Comparison of ENCODE assay signal across 8 mouse cellular contexts in the genomic region with DNA sequence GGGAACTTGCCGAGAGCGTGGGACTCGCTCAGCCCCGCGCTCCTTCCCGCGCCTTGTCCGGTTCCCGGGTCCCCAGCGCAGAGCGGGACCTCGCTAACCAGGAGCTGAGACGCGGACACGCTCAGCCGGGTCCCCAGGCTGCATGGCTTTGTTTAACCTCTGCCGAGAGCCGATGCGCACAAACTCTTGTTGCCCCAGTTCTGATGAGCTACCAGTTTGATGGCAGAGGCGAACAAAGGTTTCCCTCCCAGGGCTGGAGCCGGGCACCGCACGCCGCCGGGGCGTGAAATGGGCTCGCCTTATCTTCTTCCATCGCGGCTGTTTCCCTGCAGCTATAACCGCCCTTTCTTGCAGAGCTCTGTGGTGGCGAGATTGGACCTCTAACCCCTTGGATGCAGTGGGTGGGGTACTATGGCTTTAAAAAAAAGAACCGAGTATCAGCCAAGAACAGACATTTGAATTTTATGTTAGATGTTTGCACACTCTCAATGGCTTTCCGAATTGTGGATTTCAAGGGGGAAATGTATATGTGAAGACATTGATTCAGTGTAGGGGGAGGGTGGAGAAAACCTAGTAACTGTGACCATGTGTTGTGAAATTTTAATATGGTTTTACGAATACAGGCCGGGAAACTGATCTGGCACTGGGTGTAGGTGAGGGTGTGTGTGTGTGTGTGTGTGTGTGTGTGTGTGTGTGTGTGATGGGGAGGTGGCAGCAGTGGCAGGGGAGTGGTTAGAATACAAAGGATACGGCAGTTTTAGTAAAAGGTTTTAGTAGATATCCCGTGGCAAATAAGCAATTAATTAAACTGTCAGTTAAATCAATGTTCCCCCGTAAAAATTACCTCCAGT. TPM values are rescaled to one million over a fixed set of nuclear protein-coding genes. Genes with fewer than 3 reads are reported as not detected.
DNase-seq lines count a peak whose midpoint lies in the region; ATAC-seq lines count a peak whose summit lies in the region.

No protein-coding gene starts in this region.

- peak overlapping the region; percentile 99 for H3K27ac ChIP-seq in hindbrain, embryonic 15.5 days (replicated peaks)
- peak overlapping the region; percentile 91 for H3K27ac ChIP-seq in liver, embryonic 16.5 days (ENCODE audit: low read length)

- H3K36me3 ChIP-seq in erythroblast, embryonic 14.5 days (ENCODE audit: control insufficient read depth) = peaks cover 42% of the 10 kb centered on the region
- no peaks in the 10 kb centered on the region for H3K36me3 ChIP-seq in hindbrain, embryonic 15.5 days
- H3K36me3 ChIP-seq in liver, embryonic 16.5 days (ENCODE audit: control insufficient read depth, insufficient read depth) = no peaks in the 10 kb centered on the region

- H3K4me3 ChIP-seq in erythroblast, embryonic 14.5 days (replicated peaks) = peak overlapping the region; percentile 88
- peak overlapping the region; percentile 98 for H3K4me3 ChIP-seq in hindbrain, embryonic 15.5 days
- peak overlapping the region; percentile 85 for H3K4me3 ChIP-seq in liver, embryonic 16.5 days (ENCODE audit: low read depth, low read length)

- H3K27me3 ChIP-seq in erythroblast, embryonic 14.5 days (ENCODE audit: control insufficient read depth) = no peaks in the 10 kb centered on the region
- no peaks in the 10 kb centered on the region for H3K27me3 ChIP-seq in hindbrain, embryonic 15.5 days
- H3K27me3 ChIP-seq in liver, embryonic 16.5 days (ENCODE audit: control insufficient read depth, insufficient read depth, low read depth, low read length) = no peaks in the 10 kb centered on the region

- peak; percentile 76 for ATAC-seq in hindbrain, embryonic 15.5 days (ENCODE audit: low FRiP score, low read depth)
- ATAC-seq in liver, embryonic 16.5 days (ENCODE audit: low read depth) = peak; percentile 91

- peak overlapping the region; percentile 100 for H3K9ac ChIP-seq in hindbrain, embryonic 15.5 days
- peak overlapping the region; percentile 94 for H3K9ac ChIP-seq in liver, embryonic 16.5 days (ENCODE audit: low read depth, low read length)

- under 1% methylated on average over 38 of the region's 38 CpGs for WGBS in hindbrain, embryonic 15.5 days
- 1% methylated on average over 38 of the region's 38 CpGs for WGBS in liver, embryonic 16.5 days (ENCODE audit: insufficient replicate concordance)

- H3K9me3 ChIP-seq in erythroblast, embryonic 14.5 days (ENCODE audit: control insufficient read depth, low read length) = no peaks in the 10 kb centered on the region
- H3K9me3 ChIP-seq in hindbrain, embryonic 15.5 days = no peaks in the 10 kb centered on the region
- H3K9me3 ChIP-seq in liver, embryonic 16.5 days (replicated peaks; ENCODE audit: control insufficient read depth, low read length) = no peaks in the 10 kb centered on the region

- DNase-seq in spleen, adult 12 weeks (ENCODE audit: low spot score) = peak; percentile 65
- no peak for DNase-seq in spleen, adult 18-20 months
- DNase-seq in brain, embryonic 18.5 days (ENCODE audit: low read depth, low spot score) = peak; percentile 32
- peak; percentile 8 for DNase-seq in retina, adult 2 months (ENCODE audit: low read depth, low spot score)
- no peak for DNase-seq in thymus, postnatal 36 days

- peaks cover 73% of the 10 kb centered on the region for H3K4me1 ChIP-seq in erythroblast, embryonic 14.5 days (ENCODE audit: control insufficient read depth)
- peaks cover 36% of the 10 kb centered on the region for H3K4me1 ChIP-seq in hindbrain, embryonic 15.5 days (replicated peaks)
- H3K4me1 ChIP-seq in liver, embryonic 16.5 days (ENCODE audit: control insufficient read depth, low read depth, low read length) = peaks cover 23% of the 10 kb centered on the region

- peak overlapping the region; percentile 91 for H3K4me2 ChIP-seq in hindbrain, embryonic 15.5 days
- H3K4me2 ChIP-seq in liver, embryonic 16.5 days (ENCODE audit: low read depth, low read length) = peak overlapping the region; percentile 92

RNA-seq across cellular contexts. Expression of gene C530008M17Rik, which starts 2.0 kb away (rescaled TPM):
- 5.4 and 5.7 TPM in 2 replicates for polyA plus RNA-seq in erythroblast, embryonic 14.5 days (2012)
- 68.1 and 76.2 TPM in 2 replicates for polyA plus RNA-seq in hindbrain, embryonic 15.5 days (2015; fragmentation: Nextera tagmentation; extraction: Ambion mirVana)
- polyA plus RNA-seq in liver, embryonic 16.5 days (2015; fragmentation: Nextera tagmentation; extraction: Ambion mirVana) = 5.7 and 6.0 TPM in 2 replicates

Comparison
In these comparisons a context has a peak if more than half of its experiments do, and no peak if none do; other contexts are left out.
1. DNase-seq: peak in spleen, adult 12 weeks (single experiment), brain, embryonic 18.5 days (single experiment) and retina, adult 2 months (single experiment); none in spleen, adult 18-20 months (0 of 2) and thymus, postnatal 36 days (0 of 2).
2. Peak in every context shown above with its lines, with median percentiles within 50 percentile points of each other: H3K4me3 ChIP-seq.